Mouse (Mus musculus): ENCODE measurements around the gene Golim4. TPM values are rescaled to one million over a fixed set of nuclear protein-coding genes. Genes with fewer than 3 reads are reported as not detected.

Golim4 gene
- total RNA-seq, 2 experiments from 2014 or later: 36.6 to 53.7 TPM

Other genes starting within 250 kb of the Golim4 start
- not detected in 2 replicates for gene Gm29133, start 208.8 kb downstream of the Golim4 start, total RNA-seq (2014; fragmentation: Nextera tagmentation)
- gene Gm29133, start 208.8 kb downstream of the Golim4 start, total RNA-seq (2017): not detected in 2 replicates
- gene Fstl5, start 117.3 kb upstream of the Golim4 start, total RNA-seq (2014; fragmentation: Nextera tagmentation): not detected in 2 replicates
- gene Fstl5, start 117.3 kb upstream of the Golim4 start, total RNA-seq (2017): not detected in 2 replicates